Mouse (Mus musculus) common myeloid progenitor, adult 5-6 weeks (primary cell): Measurements from ENCODE around the gene Dlg2. TPM values are rescaled to one million over a fixed set of nuclear protein-coding genes. Genes with fewer than 3 reads are reported as not detected.
A peak's percentile ranks its signal among the peaks of the same experiment; 100 is the strongest.

ENCODE experiments used
- ATAC-seq: replicated peaks from 2 replicates; pipeline ENCODE4 v1.8.0; 2016; ENCODE audit warnings: low read depth, mild to moderate bottlenecking, moderate TSS enrichment, inconsistent platforms; ENCODE audit not compliant: poor library complexity, severe bottlenecking
- total RNA-seq: library from RNA; stranded (forward); fragments of 200-1000, 187-1606 nt; gene quantifications from 2 replicates; pipeline ENCODE4 v1.2.3, GENCODE M21; 2017

Dlg2 gene
- total RNA-seq: 1.6 and 3.9 TPM in 2 replicates

GRCm38 (mm10) chr7:90476313-90477245 is at the start of gene Dlg2:
Gene Dlg2, plus strand, starts transcription at chr7:90476672.
- ATAC-seq: peak; percentile 7

- no peak for ATAC-seq
Observed at GRCm38 (mm10) chr7:90427006-90427405, 49.5 kb upstream of the Dlg2 start.

GRCm38 (mm10) chr7:90432221-90432620 is 44.3 kb upstream of the Dlg2 start:
- ATAC-seq: no peak

GRCm38 (mm10) chr7:90440044-90440443 is 36.4 kb upstream of the Dlg2 start:
- ATAC-seq: no peak

GRCm38 (mm10) chr7:90442070-90442469 is 34.4 kb upstream of the Dlg2 start:
- ATAC-seq: no peak; the same call in 1 of the 2 replicates

- peak; percentile 90 for ATAC-seq
Observed at GRCm38 (mm10) chr7:90442518-90443080, 33.9 kb upstream of the Dlg2 start, which contains the start of gene Crebzf. Gene Crebzf, plus strand, starts transcription at chr7:90442729.

- ATAC-seq: peak; percentile 37
Observed at GRCm38 (mm10) chr7:90443101-90444091, 33.1 kb upstream of the Dlg2 start.

- no peak for ATAC-seq
Observed at GRCm38 (mm10) chr7:90444206-90444605, 32.3 kb upstream of the Dlg2 start.

- no peak for ATAC-seq
Observed at GRCm38 (mm10) chr7:90456149-90456844, 20.2 kb upstream of the Dlg2 start.

- peak; percentile 93 for ATAC-seq
Observed at GRCm38 (mm10) chr7:90456845-90457468, 19.5 kb upstream of the Dlg2 start, which contains the start of gene Tmem126a. Gene Tmem126a, minus strand, starts transcription at chr7:90457229.

GRCm38 (mm10) chr7:90457517-90457916 is 19.0 kb upstream of the Dlg2 start:
- ATAC-seq: 0 out of 2 replicates have a peak, but pooled peaks have one; percentile 9

GRCm38 (mm10) chr7:90460330-90460729 is 16.1 kb upstream of the Dlg2 start:
- ATAC-seq: no peak

- ATAC-seq: peak; percentile 62
Observed at GRCm38 (mm10) chr7:90460930-90461329, 15.5 kb upstream of the Dlg2 start.

GRCm38 (mm10) chr7:90461441-90461840 is 15.0 kb upstream of the Dlg2 start:
- no peak for ATAC-seq

GRCm38 (mm10) chr7:90473511-90473910 is 3.0 kb upstream of the Dlg2 start:
- ATAC-seq: no peak

- ATAC-seq: peak; percentile 94
Observed at GRCm38 (mm10) chr7:90475793-90476312, 619 bp upstream of the Dlg2 start, which contains the start of gene Tmem126b. Gene Tmem126b, minus strand, starts transcription at chr7:90476001.

- no peak for ATAC-seq
Observed at GRCm38 (mm10) chr7:90482607-90483006, 6.1 kb downstream of the Dlg2 start.

- ATAC-seq: no peak
Observed at GRCm38 (mm10) chr7:90508124-90508523, 31.7 kb downstream of the Dlg2 start.

- ATAC-seq: no peak
Observed at GRCm38 (mm10) chr7:90512293-90512692, 35.8 kb downstream of the Dlg2 start.
